Mouse (Mus musculus) hindbrain, embryonic 11.5 days (tissue): ENCODE results near the gene Ncam1. TPM values are rescaled to one million over a fixed set of nuclear protein-coding genes. Genes with fewer than 3 reads are reported as not detected.

Source experiments
- ATAC-seq: fragments of 200-750 bp; cut with Nextera tagmentation; 2 replicates; pipeline ENCODE4 v1.8.0; 2017; ENCODE audit warnings: mild to moderate bottlenecking, moderate TSS enrichment, moderate library complexity; ENCODE audit not compliant: low FRiP score
- DNase-seq: peaks from one replicate; pipeline ENCODE4 v3.0.0-alpha.2; 2015; ENCODE audit warnings: low spot score
- H3K27ac ChIP-seq: fragments of 300-500 bp; sonication (generic); 2 replicates; pipeline ENCODE4 v1.5.1; 2014; ENCODE audit warnings: mild to moderate bottlenecking, low read depth, low read length
- H3K27me3 ChIP-seq: fragments of 300-500 bp; sonication (generic); 2 replicates; pipeline ENCODE4 v1.6.1; 2014; ENCODE audit warnings: mild to moderate bottlenecking, low read length, moderate library complexity, mixed read lengths; ENCODE audit not compliant: control insufficient read depth, insufficient read depth
- H3K36me3 ChIP-seq: fragments of 300-500 bp; sonication (generic); 2 replicates; pipeline ENCODE4 v1.6.1; 2014; ENCODE audit warnings: mild to moderate bottlenecking, low read length, moderate library complexity, mixed read lengths; ENCODE audit not compliant: control insufficient read depth, insufficient read depth
- H3K4me1 ChIP-seq: fragments of 300-500 bp; sonication (generic); replicated peaks from 2 replicates; pipeline ENCODE4 v1.6.1; 2014; ENCODE audit warnings: low read length, mixed read lengths; ENCODE audit not compliant: control insufficient read depth, insufficient read depth
- H3K4me2 ChIP-seq: fragments of 300-500 bp; sonication (generic); replicated peaks from 2 replicates; pipeline ENCODE4 v1.6.1; 2014; ENCODE audit warnings: mild to moderate bottlenecking, low read depth, low read length
- H3K4me3 ChIP-seq: fragments of 300-500 bp; sonication (generic); 2 replicates; pipeline ENCODE4 v1.5.1; 2014; ENCODE audit warnings: low read depth, low read length
- H3K9ac ChIP-seq: fragments of 300-500 bp; sonication (generic); 2 replicates; pipeline ENCODE4 v1.6.1; 2014; ENCODE audit warnings: low read depth, low read length
- H3K9me3 ChIP-seq: fragments of 300-500 bp; sonication (generic); 2 replicates; pipeline ENCODE4 v1.6.1; 2016; ENCODE audit warnings: low read length; ENCODE audit not compliant: control insufficient read depth
- WGBS: fragments of 180-500 bp; shearing (Covaris S2); extraction: QIAGEN DNeasy Blood & Tissue Kit; methylation state at CpG from one replicate; pipeline ENCODE4 v1.1.7; 2014; 5-methylcytosine and 5-hydroxymethylcytosine counted together
- polyA plus RNA-seq: library from polyadenylated mRNA; unstranded; fragments of >200 nt; fragmentation: Nextera tagmentation; extraction: Ambion mirVana; gene quantifications from 2 replicates; pipeline ENCODE4 v1.2.1, GENCODE M21; 2014

Ncam1 gene
- polyA plus RNA-seq, 1 experiment from 2014 or later = 137 TPM

DNA sequence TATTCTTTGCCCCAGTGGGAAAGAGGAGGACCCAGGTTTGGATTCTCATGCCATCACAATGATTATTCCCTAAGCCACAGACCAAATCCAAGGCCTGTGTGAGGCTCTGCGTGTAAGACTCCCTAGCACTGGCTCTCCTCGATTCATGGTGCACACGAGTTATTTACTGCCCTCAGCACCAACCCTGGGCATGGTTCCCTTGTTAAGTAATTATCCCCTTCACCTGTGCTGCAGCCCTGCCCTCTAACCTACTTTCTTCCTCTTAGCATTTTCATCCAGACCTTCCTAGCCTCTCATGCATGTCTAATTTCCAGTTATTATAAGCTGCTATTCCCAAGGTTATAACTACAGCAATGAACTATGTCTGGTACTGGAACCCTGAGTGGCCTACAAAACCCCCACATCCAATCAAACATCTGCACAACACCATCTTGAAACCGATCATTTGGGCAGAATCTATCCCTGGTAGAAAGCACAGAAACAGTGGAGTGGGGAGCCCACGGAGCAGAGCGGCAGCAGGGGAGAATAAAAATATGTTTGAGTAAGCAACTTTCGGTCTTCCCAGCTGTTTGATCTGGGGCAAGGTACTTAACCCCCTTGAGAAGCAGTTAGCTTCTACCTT, 116.8 kb downstream of the Ncam1 start:
- H3K36me3 ChIP-seq = no peaks in the 10 kb centered on the region
- H3K4me3 ChIP-seq = no peak overlapping the region
- H3K9me3 ChIP-seq = no peaks in the 10 kb centered on the region
- WGBS = 83% methylated on average over 7 of the region's 7 CpGs
- H3K27ac ChIP-seq = no peak overlapping the region
- H3K4me1 ChIP-seq = no peaks in the 10 kb centered on the region
- H3K4me2 ChIP-seq = no peak overlapping the region
- no peaks in the 10 kb centered on the region for H3K27me3 ChIP-seq
- ATAC-seq (no peak), DNase-seq (no peak)
- no peak overlapping the region for H3K9ac ChIP-seq

DNA sequence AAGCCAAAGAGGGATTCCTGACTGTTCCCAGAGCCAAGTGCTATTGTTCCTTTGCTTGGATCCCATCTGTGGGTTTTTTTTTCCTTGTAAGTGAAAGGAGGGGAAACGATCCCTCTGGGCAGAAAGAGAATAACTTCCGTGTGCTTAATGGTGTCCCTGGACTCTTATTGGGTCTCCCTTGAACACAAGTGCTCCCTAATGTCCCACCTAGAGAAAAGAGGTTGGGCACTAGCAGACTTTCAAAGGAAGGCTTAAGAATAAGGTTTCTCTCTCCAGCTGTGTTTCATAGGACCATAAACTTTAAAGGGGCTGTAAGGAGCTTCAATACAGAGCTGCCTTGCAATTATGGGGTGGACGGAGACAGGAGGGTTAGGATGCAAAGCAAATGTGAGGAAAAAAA, 119.5 kb downstream of the Ncam1 start:
- DNase-seq (no peak), ATAC-seq (no peak)
- Histone ChIP-seq H3K4me1 (no peaks in the 10 kb centered on the region), H3K4me3 (no peak overlapping the region), H3K9me3 (no peaks in the 10 kb centered on the region), H3K9ac (no peak overlapping the region), H3K36me3 (no peaks in the 10 kb centered on the region), H3K27ac (no peak overlapping the region), H3K27me3 (no peaks in the 10 kb centered on the region), H3K4me2 (no peak overlapping the region)
- WGBS = 41% methylated on average over 3 of the region's 3 CpGs

DNA sequence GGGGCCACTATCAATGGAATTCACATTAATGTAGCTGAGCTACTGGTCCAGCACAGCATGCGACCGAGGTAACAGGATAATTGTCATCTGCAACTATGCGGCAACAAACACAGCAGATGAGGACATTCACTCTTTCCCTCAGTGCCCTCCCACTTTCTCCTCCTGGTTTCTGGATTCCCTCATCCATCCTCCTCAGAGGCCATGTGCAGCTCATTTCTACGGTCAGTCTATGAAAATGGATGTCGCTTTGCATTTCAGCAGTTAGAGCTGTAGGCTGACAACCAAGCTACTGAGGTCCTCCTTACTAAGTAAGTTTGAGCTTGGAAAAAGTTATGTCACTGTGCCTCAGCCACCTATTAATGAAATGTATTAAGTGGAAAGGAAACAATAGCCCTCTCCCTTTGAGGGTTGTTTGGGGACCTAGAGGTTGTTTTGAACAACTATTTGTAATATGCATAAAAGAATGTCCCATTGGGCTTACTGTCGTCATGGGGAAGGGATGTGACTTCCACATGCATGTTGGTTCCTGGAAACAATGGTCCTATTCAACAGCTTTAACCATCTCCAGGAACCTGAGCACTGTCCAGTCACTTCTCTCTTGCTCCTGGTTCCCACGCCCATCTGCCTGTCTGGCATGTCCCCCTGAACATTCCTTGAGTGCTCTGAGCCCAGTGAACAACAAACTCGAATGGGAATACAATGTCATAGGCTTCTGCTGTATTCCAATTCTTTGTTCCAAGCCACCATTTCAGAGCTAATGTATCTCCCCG, 122.8 kb downstream of the Ncam1 start:
- H3K36me3 ChIP-seq = no peaks in the 10 kb centered on the region
- no peaks in the 10 kb centered on the region for H3K4me1 ChIP-seq
- H3K9ac ChIP-seq = no peak overlapping the region
- H3K27me3 ChIP-seq = no peaks in the 10 kb centered on the region
- no peak overlapping the region for H3K27ac ChIP-seq
- DNase-seq = no peak
- no peak for ATAC-seq
- whole genome bisulfite sequencing = 60% methylated on average over 9 of the region's 9 CpGs
- H3K9me3 ChIP-seq = no peaks in the 10 kb centered on the region
- no peak overlapping the region for H3K4me2 ChIP-seq
- no peak overlapping the region for H3K4me3 ChIP-seq

DNA sequence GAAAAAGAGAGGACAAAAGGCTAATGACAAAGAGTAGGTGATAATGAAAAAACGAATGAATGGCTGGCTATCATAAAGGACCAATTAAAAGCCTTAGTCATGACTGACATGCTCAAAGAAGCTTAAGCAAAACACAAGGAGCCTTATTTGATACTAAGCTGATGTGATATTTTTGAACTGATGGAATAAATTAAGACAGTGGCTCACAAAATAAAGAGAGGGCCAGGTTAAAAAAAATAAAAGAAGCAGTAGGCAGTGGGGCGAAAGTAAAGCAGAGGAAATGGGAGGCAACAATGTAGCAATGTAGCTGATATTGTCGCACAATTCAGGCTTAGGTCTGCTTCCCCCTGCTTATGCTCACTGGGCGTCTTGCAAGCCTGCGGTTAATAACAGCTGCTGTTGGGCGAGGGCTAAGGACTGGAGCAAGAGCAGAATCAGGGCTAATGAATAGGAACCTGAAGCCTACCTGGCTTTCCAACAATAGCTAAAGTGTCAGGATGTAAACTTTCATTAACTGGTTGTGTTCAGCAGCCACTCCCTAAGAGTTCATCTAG, 126.0 kb downstream of the Ncam1 start:
- H3K36me3 ChIP-seq = no peaks in the 10 kb centered on the region
- 58% methylated on average over 6 of the region's 6 CpGs for WGBS
- no peaks in the 10 kb centered on the region for H3K27me3 ChIP-seq
- no peaks in the 10 kb centered on the region for H3K4me1 ChIP-seq
- no peaks in the 10 kb centered on the region for H3K9me3 ChIP-seq
- no peak for ATAC-seq
- H3K27ac ChIP-seq = no peak overlapping the region
- no peak overlapping the region for H3K4me2 ChIP-seq
- no peak overlapping the region for H3K4me3 ChIP-seq
- no peak for DNase-seq
- H3K9ac ChIP-seq = no peak overlapping the region

DNA sequence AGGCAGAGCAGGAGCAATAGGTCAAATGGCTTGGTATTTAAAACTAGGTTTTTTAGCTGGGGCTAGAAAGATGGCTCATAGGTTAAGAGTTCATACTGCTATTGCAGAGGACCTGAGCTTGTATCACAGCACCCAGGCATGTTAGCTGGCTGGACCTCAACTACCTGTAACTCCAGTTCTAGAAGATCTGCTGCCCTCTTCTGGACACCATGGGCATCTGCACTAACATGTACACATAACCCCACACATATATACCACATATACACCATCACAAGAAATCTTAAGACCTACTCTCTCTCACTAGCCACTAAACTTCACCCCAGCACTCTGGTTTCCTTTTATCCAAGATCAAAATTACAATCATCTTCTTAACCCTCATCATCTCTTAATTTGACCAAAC, 131.7 kb downstream of the Ncam1 start:
- Histone ChIP-seq H3K4me1 (no peaks in the 10 kb centered on the region), H3K27me3 (no peaks in the 10 kb centered on the region), H3K9ac (no peak overlapping the region), H3K27ac (no peak overlapping the region), H3K9me3 (no peaks in the 10 kb centered on the region), H3K4me2 (no peak overlapping the region), H3K36me3 (no peaks in the 10 kb centered on the region), H3K4me3 (no peak overlapping the region)
- ATAC-seq (no peak), DNase-seq (no peak)

DNA sequence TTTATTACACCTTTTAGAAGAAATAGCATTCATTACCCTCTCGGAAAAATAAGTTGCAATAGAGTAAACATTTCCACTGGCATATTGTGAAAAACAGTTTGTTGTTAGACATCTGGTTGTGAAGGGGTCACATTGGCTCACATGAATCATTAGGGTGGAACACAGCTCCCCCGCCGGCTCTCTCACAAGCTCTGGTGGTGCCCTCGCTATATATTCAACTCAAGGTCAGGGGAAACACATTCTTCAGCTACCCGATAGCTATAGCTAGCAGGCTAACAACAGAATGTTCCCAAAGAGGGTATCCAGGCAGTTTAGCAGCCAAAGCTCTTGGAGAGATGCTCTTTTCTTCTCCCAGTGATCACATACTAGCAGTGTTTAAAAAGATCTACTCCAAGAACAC, 133.4 kb downstream of the Ncam1 start:
- ATAC-seq (no peak), DNase-seq (no peak)
- Histone ChIP-seq H3K4me2 (no peak overlapping the region), H3K36me3 (no peaks in the 10 kb centered on the region), H3K27me3 (no peaks in the 10 kb centered on the region), H3K27ac (no peak overlapping the region), H3K4me1 (no peaks in the 10 kb centered on the region), H3K9ac (no peak overlapping the region), H3K4me3 (no peak overlapping the region), H3K9me3 (no peaks in the 10 kb centered on the region)
- 59% methylated on average over 5 of the region's 5 CpGs for WGBS

DNA sequence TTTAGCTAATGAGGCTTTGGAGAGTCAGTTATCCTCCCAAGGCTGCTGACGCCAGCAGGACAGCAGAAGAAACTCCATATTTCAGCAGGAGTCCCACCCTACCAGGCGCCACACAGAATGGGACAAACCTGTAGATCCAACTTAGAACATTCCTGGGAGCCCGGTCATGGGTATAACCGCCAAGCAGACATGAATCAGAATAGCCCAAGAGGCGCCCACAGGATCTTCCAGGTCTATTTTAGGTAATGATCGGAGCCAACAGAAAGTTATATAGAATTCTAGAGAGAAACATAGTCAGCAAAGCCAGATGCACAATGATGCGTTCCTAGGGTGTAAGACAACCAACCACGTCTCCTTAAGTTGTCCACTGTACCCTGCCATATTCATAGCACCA, 134.8 kb downstream of the Ncam1 start:
- DNase-seq = no peak
- no peak overlapping the region for H3K27ac ChIP-seq

DNA sequence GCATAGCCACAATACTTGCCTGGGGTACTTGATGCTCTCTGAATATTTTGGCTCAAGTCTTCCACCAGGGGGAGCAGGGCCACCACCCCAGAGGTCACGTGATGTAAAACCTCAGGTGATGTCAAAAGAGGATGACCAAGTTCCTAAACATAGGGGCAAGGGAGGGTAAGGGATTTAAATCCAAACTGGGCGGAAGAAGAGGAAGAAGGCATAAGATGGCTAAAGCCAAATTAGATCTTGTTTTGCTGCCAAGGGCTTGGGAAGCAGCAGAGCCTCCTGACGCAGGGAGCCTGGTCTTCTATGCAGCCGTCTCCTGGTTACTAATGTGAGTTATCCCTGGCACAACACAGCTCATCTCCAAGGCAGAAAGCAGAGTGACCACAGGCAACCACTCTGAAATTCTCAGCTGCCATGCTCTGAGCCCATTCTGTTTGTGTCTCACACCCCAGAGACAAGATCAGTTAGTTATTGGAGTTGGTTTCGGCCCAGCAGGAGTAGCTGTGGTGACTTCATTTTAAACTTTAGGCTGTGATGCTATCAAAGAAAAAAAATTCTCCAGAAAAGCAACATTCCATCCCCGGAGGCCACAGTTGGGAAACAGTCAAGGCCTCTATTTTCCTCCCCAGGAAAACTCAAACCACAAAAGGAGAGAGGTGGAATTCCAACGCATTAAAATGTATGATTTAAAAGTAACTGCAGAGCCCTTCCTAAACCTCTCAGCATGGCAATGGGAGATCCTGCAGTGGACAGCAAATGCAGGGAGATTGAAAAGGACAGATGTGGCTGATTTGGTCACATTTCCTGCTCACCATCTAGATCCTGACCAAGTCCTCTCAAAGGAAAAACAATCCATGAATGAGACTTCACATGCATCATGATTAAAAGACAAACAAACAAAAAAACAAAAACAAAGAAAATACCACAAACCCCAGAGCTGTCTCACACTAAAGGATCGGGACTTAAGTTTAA, 135.5 kb downstream of the Ncam1 start:
- 81% methylated on average over 8 of the region's 8 CpGs for WGBS
- no peaks in the 10 kb centered on the region for H3K27me3 ChIP-seq
- H3K9ac ChIP-seq = no peak overlapping the region
- H3K27ac ChIP-seq = no peak overlapping the region
- no peaks in the 10 kb centered on the region for H3K9me3 ChIP-seq
- DNase-seq (peak; percentile 15), ATAC-seq (no peak)
- no peaks in the 10 kb centered on the region for H3K36me3 ChIP-seq
- H3K4me3 ChIP-seq = no peak overlapping the region
- H3K4me1 ChIP-seq = no peaks in the 10 kb centered on the region
- H3K4me2 ChIP-seq = no peak overlapping the region

More for the DNA sequence above, 134.8 kb downstream of the Ncam1 start:
- Histone ChIP-seq H3K36me3 (no peaks in the 10 kb centered on the region), H3K4me3 (no peak overlapping the region), H3K4me1 (no peaks in the 10 kb centered on the region), H3K9ac (no peak overlapping the region), H3K27me3 (no peaks in the 10 kb centered on the region), H3K9me3 (no peaks in the 10 kb centered on the region), H3K4me2 (no peak overlapping the region)
- ATAC-seq = no peak
- WGBS = 93% methylated on average over 8 of the region's 8 CpGs
